Mouse (Mus musculus) G1E-ER4 (cell line): ENCODE results near the gene D17H6S53E. TPM values are rescaled to one million over a fixed set of nuclear protein-coding genes. Genes with fewer than 3 reads are reported as not detected.

Source experiments
- GATA1 ChIP-seq: IDR thresholded peaks from one replicate; pipeline ENCODE4 v1.8.0; 2012; ENCODE audit warnings: low read length, inconsistent platforms
- polyA plus RNA-seq: library from polyadenylated mRNA; stranded (reverse); fragments of >175 nt; gene quantifications from 2 replicates; pipeline ENCODE4 v1.2.3, GENCODE M21; 2012

D17H6S53E gene
- polyA plus RNA-seq, 1 experiment = 13.3 TPM

DNA sequence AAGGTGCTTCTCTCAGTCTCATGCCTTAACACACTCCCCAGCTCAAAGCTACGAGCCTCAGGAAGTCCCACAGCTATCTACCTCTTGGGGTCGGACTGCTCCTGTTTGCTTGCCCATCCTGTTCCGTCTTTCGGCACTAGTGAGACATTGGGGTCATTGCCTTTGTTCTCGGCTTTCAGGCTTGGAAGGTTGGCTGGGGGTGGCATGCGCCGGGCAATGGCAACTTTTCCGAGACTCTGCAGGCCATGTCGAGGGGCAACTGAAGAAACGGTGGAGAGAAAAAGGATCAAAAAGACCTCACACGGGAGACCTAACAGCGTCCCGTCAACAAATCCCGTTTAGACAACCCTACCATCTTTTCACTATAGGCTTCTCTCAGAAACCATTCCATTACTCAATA lies 35.9 kb downstream of the D17H6S53E start:
- no peak for TF ChIP-seq GATA1

DNA sequence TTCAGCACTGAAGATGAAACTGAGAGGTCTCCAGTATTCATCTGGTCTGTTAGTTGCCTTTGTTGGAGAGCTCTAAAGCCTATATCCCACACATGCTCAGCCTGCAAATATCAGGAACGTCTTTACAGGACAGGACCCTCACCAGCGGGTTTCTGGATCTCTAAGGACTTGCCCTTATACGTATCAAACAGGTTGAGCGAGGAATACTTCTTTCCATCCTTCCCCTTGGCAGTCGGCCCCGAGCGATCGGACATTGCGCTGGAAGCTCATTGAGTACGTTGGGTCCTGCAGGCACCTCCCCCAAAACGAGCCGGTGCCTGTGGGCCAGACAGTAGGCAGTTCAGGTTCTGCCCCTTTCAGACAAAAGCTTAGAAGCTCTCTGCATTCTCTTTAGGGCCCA lies 36.6 kb downstream of the D17H6S53E start:
- TF ChIP-seq GATA1 = no peak

DNA sequence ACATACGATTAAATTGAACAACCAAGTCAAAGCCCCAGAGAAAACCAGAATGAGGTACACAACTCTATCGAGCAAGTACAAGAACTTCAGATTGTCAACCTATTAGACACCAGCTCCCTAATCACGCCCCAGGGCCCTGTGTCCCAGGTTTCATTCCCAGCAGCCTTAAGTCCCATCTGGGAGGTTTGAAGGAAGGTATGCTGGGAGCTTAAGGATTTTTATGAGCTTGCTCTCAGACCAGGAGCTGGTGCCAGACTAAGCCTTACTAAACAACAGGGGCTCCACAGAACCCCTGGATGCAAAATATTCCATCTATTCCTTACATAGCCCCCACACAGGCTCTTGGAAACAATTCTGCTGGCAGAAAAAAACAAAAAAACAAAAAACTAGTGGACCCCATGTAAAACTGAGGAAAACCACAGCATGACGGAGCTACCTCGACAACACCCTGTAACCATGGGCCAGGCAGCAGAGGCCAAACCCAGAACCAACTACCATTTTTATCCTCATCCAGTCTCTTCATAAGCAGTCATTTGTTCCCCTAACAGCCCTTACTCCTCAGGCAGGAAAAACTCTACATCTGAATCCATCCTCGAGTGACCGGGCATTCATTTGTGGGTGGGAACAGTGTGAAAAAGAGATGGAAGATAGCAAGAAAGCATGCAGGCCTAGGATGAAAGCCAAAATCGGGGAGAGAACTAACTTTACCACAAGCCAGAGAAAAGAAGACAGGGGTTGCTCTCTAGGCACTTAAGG lies 37.3 kb downstream of the D17H6S53E start:
- no peak for TF ChIP-seq GATA1

DNA sequence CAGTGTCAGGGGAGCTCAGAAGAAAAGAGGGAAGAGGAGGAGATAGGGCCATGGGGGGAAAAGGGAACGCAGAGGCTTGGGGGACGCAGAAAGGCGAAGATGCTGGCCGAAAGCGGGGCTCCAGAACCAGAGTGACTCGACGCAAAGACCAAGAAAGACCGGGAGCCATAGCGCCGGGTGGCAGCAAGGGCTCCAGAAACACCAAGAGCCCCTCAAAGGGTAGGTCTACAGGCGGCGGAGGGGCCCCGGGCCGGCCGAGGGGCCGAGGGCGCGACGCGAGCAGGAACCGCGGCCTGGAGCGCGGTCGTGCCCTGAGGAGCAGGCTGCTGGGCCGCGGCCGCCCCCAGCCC lies 38.0 kb downstream of the D17H6S53E start:
- no peak for TF ChIP-seq GATA1

DNA sequence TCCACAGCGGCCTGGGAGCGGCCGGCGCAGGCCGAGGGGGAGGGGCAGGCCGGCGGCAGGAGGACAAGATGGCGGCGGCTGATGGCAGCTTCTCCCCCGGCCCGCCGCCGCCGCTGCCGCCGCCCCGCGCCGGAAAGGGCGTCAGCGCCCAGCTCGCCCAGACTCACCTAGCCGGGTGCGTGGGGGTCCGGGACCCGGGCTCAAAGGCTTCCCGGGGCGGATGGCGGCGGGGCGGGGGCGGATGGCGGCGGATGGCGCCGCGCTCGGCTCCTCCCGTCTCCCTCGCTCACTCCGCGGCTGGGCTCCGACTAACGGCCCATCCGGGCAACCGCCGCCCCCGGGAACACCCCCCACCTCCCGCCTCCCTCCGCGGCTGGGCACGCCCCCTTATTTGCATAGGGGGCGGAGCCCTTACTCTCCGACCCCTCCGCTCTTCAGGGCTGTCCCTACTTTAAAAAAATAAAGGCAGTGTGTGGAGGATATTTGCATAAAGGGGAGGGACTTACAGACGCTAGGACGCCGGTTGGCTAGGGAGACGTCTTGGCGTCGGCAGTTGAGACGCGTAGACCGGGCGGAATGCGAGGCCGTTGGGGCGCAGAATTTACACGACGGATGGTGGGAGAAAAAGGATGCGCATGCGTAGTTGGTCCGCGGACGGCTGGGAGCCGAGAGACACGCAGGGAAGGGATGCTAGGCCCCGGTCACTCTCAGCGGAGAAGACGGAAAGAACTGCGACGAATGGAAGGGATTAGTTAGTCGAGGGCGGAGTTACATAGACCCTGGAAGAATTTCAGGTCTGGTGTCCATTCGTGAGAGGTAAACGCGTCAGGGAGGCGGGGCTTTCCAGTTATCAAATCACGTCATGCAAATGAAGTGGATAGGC lies 38.6 kb downstream of the D17H6S53E start, which contains the start of gene Prrc2a:
Prrc2a (minus strand) TSS at position 330 of the 883 bp plus-strand sequence.
- no peak for TF ChIP-seq GATA1

DNA sequence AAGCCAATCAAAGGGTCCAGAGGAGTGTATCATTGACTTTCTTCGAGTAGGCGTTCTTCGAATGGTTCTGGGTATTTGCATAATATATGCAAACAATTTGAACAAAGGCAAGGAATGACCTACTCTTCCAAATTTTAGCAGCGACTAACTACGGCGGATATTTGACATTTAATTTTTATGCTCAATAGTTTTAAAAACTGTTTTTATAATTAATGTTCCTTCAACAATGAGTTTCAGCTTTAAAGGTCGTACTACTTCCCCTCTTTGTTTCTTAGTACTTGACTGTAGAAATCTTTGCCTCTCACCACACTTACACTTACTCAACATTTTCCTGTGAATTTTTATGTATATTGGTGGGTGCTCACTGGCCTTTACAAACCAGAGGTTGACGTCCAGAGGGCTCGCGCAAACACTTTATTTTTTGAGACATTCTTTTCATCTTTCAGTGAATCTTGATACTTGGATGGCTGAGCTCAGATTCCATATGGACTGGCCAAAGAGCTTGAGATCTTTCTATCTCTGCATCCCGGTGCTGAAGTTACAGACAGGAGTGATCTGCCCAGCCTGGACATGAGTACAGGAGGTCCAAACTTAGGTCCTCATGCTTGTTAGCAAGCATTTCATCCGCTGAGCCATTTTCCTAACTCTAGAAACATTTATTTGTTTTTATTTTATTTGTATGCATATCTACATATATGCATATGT lies 39.4 kb downstream of the D17H6S53E start:
- TF ChIP-seq GATA1 = no peak

DNA sequence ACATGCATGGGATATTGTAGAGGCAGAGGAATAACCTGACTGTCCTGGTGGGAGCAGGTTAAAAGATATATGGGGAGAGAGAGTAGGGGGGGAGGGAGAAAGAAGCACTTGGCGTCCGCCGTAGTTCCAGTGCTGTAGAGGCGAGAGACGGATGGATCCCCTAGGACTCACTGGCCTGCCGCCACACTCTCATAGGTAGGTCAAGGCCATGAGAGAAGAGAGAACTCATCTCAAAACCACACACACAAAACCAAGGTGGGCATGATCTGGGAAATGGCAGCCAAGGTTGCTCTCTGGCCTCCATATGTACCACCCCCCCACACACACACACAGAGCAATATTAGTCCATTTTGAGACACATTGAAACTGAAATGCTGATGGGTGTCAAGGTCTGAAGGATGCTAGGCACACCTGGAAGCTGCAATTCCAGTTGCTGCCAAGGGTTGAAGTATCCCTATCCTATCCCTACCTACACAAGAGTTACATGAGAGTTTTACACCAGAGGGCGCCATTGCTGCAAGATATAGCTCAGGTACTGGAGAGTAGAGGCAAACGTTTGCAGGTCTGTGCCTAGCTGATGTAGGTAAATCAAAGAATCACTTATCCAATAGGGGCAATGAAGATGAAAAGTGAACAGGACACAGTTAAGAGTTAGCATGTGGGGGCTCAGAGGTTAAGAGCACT lies 40.3 kb downstream of the D17H6S53E start:
- no peak for TF ChIP-seq GATA1

DNA sequence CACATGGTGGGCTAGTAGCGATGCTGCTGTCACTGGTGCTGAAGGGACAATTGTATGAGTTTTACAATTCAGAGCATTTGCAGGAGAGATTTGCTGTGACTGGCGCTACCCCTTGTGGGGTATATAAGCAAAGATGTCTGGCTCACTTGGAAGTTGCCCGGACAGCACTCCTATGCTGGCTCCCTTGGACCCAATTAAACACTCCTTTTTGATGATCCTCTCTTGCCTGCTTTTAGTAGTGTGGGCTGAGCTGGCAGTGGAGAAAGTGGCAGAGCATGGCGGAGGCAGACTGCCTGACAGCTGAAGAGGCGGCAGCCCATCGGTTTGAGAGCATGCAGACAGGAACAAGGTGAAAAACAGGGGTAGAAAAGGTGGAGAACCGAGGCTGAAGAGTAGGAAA lies 41.6 kb downstream of the D17H6S53E start:
- TF ChIP-seq GATA1 = no peak

DNA sequence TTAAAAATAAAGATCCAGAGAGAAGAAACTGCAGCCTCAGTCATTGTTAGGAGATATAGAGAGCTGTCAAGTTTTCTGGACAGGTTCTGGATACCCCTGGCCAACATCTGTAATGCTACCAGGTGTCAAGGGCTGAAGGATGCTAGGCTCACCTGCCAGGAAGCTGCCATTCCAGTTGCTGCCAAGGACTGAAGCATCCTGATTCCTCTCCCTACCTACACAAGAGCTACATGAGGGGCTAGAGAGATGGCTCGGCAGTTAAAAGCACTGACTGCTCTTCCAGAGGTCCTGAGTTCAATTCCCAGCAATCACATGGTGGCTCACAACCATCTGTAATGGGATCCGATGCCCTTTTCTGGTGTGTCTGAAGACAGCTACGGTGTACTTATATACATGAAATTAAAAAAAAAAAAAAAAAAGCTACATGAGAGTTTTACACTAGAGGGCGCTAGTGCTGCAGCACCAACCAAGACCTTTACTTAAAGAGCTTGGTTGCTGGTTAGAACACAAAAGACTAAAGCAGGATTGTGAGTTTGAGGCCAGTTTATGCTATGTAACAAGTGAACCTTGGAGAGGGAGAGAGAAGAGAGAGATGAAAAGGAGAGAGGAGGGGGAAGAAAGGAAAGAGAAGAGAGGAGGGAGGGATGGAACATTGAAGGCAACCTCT lies 42.5 kb downstream of the D17H6S53E start:
- no peak for TF ChIP-seq GATA1

DNA sequence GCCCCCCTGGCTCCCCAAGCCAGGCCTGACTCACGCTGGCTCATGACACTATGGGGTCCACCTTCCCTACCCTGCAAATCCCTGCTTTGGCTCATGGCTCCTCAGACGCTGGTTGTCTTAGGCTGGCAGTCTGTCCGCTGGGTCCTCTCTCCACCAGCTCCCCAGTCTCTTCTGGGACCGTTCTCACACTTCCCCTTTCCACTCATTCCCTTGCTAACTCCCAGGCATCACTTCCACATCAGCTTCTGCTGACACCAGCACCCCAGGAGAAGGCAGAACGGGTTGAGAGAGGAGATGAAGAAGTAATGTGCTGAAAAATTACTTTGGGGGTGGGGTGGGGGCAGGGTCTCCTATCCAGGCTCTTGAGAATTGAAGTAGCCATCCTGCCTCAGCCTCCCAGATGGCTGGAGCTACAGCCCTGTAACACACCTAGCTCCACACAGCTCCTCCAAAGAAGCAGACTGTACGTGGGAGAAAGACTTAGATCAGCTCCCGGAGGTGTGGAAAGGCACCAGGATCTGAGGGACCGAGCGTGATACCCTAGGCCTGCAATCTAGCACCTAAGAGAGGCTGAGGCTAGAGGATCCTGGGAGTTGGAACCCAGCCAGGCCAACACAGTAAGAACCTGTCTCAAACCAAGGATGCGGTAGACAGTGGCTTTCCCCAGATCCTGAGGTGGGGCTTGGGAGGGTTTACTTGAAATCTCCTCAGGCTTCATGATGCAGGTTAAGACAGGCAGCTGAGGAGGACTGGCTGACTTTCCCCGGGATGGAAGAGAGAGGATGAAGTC lies 46.5 kb downstream of the D17H6S53E start:
- no peak for TF ChIP-seq GATA1

DNA sequence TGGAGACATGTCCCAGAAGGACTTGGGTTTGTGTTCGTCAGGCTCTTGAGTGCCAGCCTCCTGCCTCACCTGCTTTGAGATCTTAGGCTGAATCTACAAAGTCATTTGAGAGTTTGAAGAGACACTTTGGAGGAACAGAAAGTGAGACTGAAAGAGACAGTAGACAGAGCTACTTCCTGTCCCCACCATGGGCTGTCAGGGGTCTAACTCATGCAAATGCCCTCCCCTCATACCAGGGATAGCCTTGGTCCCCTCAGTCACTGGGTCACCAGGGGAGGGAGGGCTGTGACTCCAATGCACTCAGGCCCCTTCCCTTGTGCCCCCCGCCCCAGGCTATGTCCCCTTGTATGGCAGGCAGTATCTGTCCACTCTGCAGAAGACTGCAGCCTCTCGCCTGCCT lies 47.2 kb downstream of the D17H6S53E start:
- no peak for TF ChIP-seq GATA1

DNA sequence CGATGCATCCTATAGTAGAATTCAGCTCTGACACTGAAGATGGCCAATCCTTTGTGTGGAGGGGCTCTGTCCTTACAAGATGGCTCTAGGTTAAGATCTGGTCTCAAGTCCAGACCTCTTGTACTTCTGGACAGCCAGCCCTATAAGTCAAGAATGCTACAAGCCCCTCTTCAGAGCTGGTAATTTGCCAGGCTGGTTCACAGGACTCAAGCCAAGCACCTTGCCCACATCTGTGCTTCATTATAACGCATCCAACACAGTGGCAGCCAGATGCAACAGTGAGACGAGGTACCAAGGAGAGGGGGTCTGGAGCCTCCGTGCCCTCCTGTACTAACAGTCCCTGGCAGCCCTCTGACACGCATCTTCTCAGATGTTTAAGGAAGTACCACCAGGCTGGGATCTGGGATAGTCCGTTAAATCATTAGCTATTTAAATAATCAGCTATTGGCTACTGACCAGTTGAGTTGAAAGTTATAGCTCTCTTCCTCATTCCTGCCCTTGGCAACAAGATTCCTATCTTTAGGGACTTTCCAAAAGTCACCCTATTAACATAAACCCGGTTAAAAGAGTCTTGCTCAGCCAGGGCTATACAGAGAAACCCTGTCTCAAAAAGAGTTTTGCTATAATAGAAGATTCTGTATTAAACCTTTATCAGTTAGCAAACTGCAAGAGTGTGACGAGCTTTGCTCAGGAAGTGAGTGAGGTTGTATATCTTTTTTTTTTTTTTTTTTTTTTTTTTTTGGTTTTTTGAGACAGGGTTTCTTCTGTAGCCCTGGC lies 48.2 kb downstream of the D17H6S53E start:
- TF ChIP-seq GATA1 = no peak

DNA sequence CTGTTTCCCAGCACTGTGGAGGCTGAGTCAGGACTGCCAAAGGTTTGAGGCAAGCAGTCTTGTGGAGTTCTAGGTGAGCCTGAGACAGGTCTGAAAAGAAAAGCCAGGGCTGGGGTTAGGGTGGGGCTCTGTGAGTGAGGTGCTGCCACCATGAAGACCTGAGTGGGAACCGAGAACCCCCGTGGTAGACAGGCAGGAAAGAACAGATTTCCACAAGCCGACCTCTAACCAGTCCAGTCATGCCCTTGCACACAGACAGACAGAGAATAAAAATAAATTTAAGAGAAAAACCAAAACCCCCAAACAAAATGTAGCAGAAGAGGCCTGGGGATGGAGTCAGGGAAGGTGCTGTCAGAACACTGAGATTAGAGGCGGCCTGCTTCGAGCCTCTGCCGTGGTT lies 49.2 kb downstream of the D17H6S53E start:
- no peak for TF ChIP-seq GATA1
